9 mouse cellular contexts compared by ENCODE assay signal in the genomic region with DNA sequence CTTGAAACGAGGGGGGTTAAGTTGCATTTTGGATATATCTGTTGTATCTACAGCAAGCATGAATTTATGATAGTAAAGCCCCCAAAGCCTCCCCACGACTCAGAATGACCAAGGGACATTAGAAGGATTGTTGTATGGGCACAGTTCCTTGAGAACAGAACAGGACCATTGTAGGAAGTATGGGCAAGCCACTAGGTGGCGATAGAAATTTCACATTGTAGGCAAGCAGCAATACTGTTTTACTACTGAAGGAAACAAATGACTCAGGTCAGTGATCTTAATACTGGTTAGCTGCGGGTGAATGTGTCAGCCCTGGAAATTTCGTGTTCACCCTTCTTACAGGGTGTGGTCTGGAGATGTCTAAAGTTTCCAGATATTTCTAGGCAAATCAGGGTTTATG. TPM values are rescaled to one million over a fixed set of nuclear protein-coding genes. Genes with fewer than 3 reads are reported as not detected.
DNase-seq lines count a peak whose midpoint lies in the region; ATAC-seq and TF ChIP-seq lines count a peak whose summit lies in the region.
"Had no signal": no experiment of that assay in that cellular context is flagged by ENCODE, and none has a peak within 500 bp of the region (broad histone marks: within the 10 kb centered on the region; RNA-seq: fewer than 3 reads in every experiment).

No protein-coding gene starts in this region.

- 37% methylated on average over 5 of the region's 5 CpGs for WGBS in heart, embryonic 10.5 days
- WGBS in limb, embryonic 14.5 days, result 38% methylated on average over 5 of the region's 5 CpGs
- WGBS in stomach, postnatal 0 days, result 31% methylated on average over 5 of the region's 5 CpGs

- no peak overlapping the region for H3K4me2 ChIP-seq in limb, embryonic 14.5 days (replicated peaks; ENCODE audit: low read depth, low read length, severe bottlenecking)
- H3K4me2 ChIP-seq in stomach, postnatal 0 days (replicated peaks; ENCODE audit: low read depth), result no peak overlapping the region
- H3K4me2 ChIP-seq: neural tube, embryonic 13.5 days had no signal

- no peak overlapping the region for H3K9ac ChIP-seq in limb, embryonic 14.5 days (ENCODE audit: low read depth, low read length, severe bottlenecking)
- no peak overlapping the region for H3K9ac ChIP-seq in stomach, postnatal 0 days (ENCODE audit: low read length)
- H3K9ac ChIP-seq: neural tube, embryonic 13.5 days had no signal

- DNase-seq in heart, adult 11 months, result peak; percentile 71
- no peak for DNase-seq in heart, embryonic 10.5 days (ENCODE audit: low spot score)
- DNase-seq in 416B (ENCODE audit: low read depth) (peak; percentile 66), MN1 (ENCODE audit: low spot score) (peak; percentile 34)
- DNase-seq in heart, postnatal 4 days, result peak; percentile 20
- DNase-seq in limb, embryonic 14.5 days (ENCODE audit: low spot score), result peak; percentile 20
- no peak for DNase-seq in stomach, postnatal 0 days (ENCODE audit: low spot score)
- no peak for DNase-seq in spleen, postnatal 4 days (ENCODE audit: low spot score in 2 of 2)

- H3K4me3 ChIP-seq in heart, embryonic 10.5 days, result no peak overlapping the region
- H3K4me3 ChIP-seq in limb, embryonic 14.5 days (replicated peaks; ENCODE audit: low read length), result no peak overlapping the region
- no peak overlapping the region for H3K4me3 ChIP-seq in stomach, postnatal 0 days (ENCODE audit: low read depth, low read length)
- H3K4me3 ChIP-seq: neural tube, embryonic 13.5 days had no signal

- no peaks in the 10 kb centered on the region for H3K27me3 ChIP-seq in heart, embryonic 10.5 days (ENCODE audit: insufficient read depth, poor library complexity, severe bottlenecking)
- H3K27me3 ChIP-seq in limb, embryonic 14.5 days (ENCODE audit: control insufficient read depth, insufficient read depth, low read length), result no peaks in the 10 kb centered on the region
- no peaks in the 10 kb centered on the region for H3K27me3 ChIP-seq in stomach, postnatal 0 days (ENCODE audit: control insufficient read depth, insufficient read depth, low read length)
- H3K27me3 ChIP-seq: neural tube, embryonic 13.5 days had no signal

- H3K27ac ChIP-seq in heart, embryonic 10.5 days, result no peak overlapping the region
- H3K27ac ChIP-seq in limb, embryonic 14.5 days (replicated peaks; ENCODE audit: low read depth, low read length), result no peak overlapping the region
- H3K27ac ChIP-seq in stomach, postnatal 0 days (replicated peaks), result no peak overlapping the region
- H3K27ac ChIP-seq: neural tube, embryonic 13.5 days had no signal

- no peak for ATAC-seq in limb, embryonic 14.5 days (ENCODE audit: low FRiP score, low read depth)
- ATAC-seq in stomach, postnatal 0 days (ENCODE audit: low FRiP score, low TSS enrichment), result no peak

- no peak for TF ChIP-seq EP300 in stomach, postnatal 0 days (optimal IDR thresholded peaks at IDR 0.05)

- H3K4me1 ChIP-seq in heart, embryonic 10.5 days, result no peaks in the 10 kb centered on the region
- no peaks in the 10 kb centered on the region for H3K4me1 ChIP-seq in limb, embryonic 14.5 days (ENCODE audit: control insufficient read depth, insufficient read depth, low read length)
- H3K4me1 ChIP-seq in stomach, postnatal 0 days (replicated peaks; ENCODE audit: control insufficient read depth, insufficient read depth), result no peaks in the 10 kb centered on the region
- H3K4me1 ChIP-seq: neural tube, embryonic 13.5 days had no signal

- no peak for TF ChIP-seq POLR2A in limb, embryonic 14.5 days (IDR thresholded peaks at IDR 0.05; ENCODE audit: borderline replicate concordance, extremely low read depth, insufficient read depth, insufficient read length)

- H3K36me3 ChIP-seq in heart, embryonic 10.5 days, result no peaks in the 10 kb centered on the region
- no peaks in the 10 kb centered on the region for H3K36me3 ChIP-seq in limb, embryonic 14.5 days (ENCODE audit: control insufficient read depth, insufficient read depth, low read length)
- H3K36me3 ChIP-seq in stomach, postnatal 0 days (ENCODE audit: control insufficient read depth, insufficient read depth, low read length), result no peaks in the 10 kb centered on the region
- H3K36me3 ChIP-seq: neural tube, embryonic 13.5 days had no signal

- H3K9me3 ChIP-seq in heart, embryonic 10.5 days, result no peaks in the 10 kb centered on the region
- no peaks in the 10 kb centered on the region for H3K9me3 ChIP-seq in limb, embryonic 14.5 days (ENCODE audit: control insufficient read depth, low read length)
- H3K9me3 ChIP-seq in stomach, postnatal 0 days (ENCODE audit: control insufficient read depth, low read length), result no peaks in the 10 kb centered on the region
- H3K9me3 ChIP-seq: neural tube, embryonic 13.5 days had no signal

- peak; percentile 76 for TF ChIP-seq CTCF in stomach, postnatal 0 days (IDR thresholded peaks at IDR 0.05; ENCODE audit: low read depth)

RNA-seq across cellular contexts. Expression of a gene that starts 21.4 kb away (rescaled TPM):
- polyA plus RNA-seq in heart, embryonic 10.5 days (2016; fragmentation: Nextera tagmentation; extraction: Ambion mirVana), result 0.11 TPM in 1 of 2 replicates, not detected in the other
- not detected for total RNA-seq in heart, postnatal 4 days (2021)
- 0.05 and 0.10 TPM in 2 replicates for polyA plus RNA-seq in limb, embryonic 14.5 days (2012; rRNA removed)
- not detected in 2 replicates for polyA plus RNA-seq in limb, embryonic 14.5 days (2014; fragmentation: Nextera tagmentation; extraction: Ambion mirVana)
- 0.21 TPM in 2 replicates for polyA plus RNA-seq in stomach, postnatal 0 days (2015; fragmentation: Nextera tagmentation; extraction: Ambion mirVana)
- polyA plus RNA-seq: neural tube, embryonic 13.5 days had no signal

Comparison
In these comparisons a context has a peak if more than half of its experiments do, and no peak if none do; other contexts are left out.
1. DNase-seq: peak in heart, adult 11 months (single experiment), 416B (single experiment), MN1 (single experiment), heart, postnatal 4 days (single experiment) and limb, embryonic 14.5 days (single experiment); none in heart, embryonic 10.5 days (single experiment), stomach, postnatal 0 days (single experiment) and spleen, postnatal 4 days (0 of 2).